ENCODE assay signal across 8 mouse cellular contexts in the genomic region with DNA sequence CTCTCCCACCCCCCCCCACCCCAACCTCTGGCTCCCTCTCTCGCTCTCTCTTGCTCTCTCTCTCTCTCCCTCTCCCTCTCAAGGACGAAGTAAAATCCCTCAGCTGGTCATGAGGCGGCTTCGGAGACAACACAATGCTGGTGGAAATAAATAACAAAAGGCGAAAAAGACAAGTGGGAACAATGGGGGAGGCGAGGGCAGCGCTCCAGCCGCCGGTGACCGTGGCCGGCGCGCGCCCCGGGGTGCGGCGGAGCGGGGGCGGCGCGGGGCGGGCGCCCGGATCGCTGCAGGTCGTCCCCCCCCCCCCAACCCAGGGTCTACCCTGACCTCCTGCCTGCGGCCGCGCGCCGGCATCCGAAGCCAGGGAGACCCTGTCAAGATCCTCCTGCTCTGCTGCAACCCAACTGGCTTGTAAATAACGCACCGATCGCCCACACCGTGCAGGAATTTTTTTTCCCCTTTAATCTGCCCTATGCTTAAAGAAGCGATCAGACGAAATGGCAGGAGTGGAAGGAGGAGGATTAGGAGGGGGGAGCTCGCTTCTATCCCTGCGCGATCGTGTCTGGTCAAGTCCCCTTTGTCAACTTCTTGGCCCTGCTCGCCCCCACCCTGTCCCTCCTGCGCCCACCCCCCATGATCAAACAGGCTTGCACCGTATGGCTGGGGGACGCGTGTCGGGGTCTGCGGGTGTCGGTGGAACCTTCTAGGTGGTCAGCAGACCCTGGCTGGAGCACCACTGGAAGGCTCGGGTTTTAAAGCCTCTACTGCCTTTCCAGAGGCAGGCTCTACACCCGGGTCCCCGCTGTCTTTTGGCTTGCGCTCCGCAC. TPM values are rescaled to one million over a fixed set of nuclear protein-coding genes. Genes with fewer than 3 reads are reported as not detected.
DNase-seq lines count a peak whose midpoint lies in the region; ATAC-seq and TF ChIP-seq lines count a peak whose summit lies in the region.

No protein-coding gene starts in this region.

- H3K9me3 ChIP-seq in lung, embryonic 14.5 days (ENCODE audit: low read depth, low read length): no peaks in the 10 kb centered on the region
- no peaks in the 10 kb centered on the region for H3K9me3 ChIP-seq in midbrain, embryonic 14.5 days (ENCODE audit: control insufficient read depth, low read length)

- peak overlapping the region; percentile 73 for H3K4me3 ChIP-seq in lung, embryonic 14.5 days (ENCODE audit: low read depth, low read length)
- H3K4me3 ChIP-seq in bone marrow macrophage, adult 2 months (ENCODE audit: insufficient read depth, low read length): peak overlapping the region; percentile 60
- peak overlapping the region; percentile 81 for H3K4me3 ChIP-seq in midbrain, embryonic 14.5 days (replicated peaks; ENCODE audit: low read depth, low read length)

- H3K4me2 ChIP-seq in lung, embryonic 14.5 days: peak overlapping the region; percentile 89
- peak overlapping the region; percentile 90 for H3K4me2 ChIP-seq in midbrain, embryonic 14.5 days (ENCODE audit: low read length)

- no peak for TF ChIP-seq POLR2A in bone marrow macrophage, adult 2 months (IDR thresholded peaks at IDR 0.05; ENCODE audit: borderline replicate concordance, low read depth, low read length)

- peak overlapping the region; percentile 76 for H3K9ac ChIP-seq in lung, embryonic 14.5 days
- H3K9ac ChIP-seq in midbrain, embryonic 14.5 days (replicated peaks; ENCODE audit: low read length): peak overlapping the region; percentile 82

- peak; percentile 58 for ATAC-seq in lung, embryonic 14.5 days (ENCODE audit: insufficient read depth)
- 0 out of 2 replicates have a peak, but pooled peaks have one; percentile 6 for ATAC-seq in granulocyte monocyte progenitor cell, adult 5-6 weeks (replicated peaks; ENCODE audit: poor library complexity, severe bottlenecking)
- peak; percentile 72 for ATAC-seq in midbrain, embryonic 14.5 days (ENCODE audit: low FRiP score, low TSS enrichment)

- peaks cover 6% of the 10 kb centered on the region; the same call in 1 of the 2 replicates for H3K4me1 ChIP-seq in lung, embryonic 14.5 days (ENCODE audit: insufficient read depth)
- H3K4me1 ChIP-seq in bone marrow macrophage, adult 2 months (ENCODE audit: control insufficient read depth, insufficient read depth, low read length): no peaks in the 10 kb centered on the region
- no peaks in the 10 kb centered on the region for H3K4me1 ChIP-seq in midbrain, embryonic 14.5 days (ENCODE audit: control insufficient read depth, insufficient read depth, low read length)

- H3K27ac ChIP-seq in lung, embryonic 14.5 days (ENCODE audit: low read depth): peak overlapping the region; percentile 55
- H3K27ac ChIP-seq in bone marrow macrophage, adult 2 months (ENCODE audit: insufficient read depth, low read depth, low read length): no peak overlapping the region
- H3K27ac ChIP-seq in midbrain, embryonic 14.5 days (replicated peaks; ENCODE audit: low read depth, low read length): peak overlapping the region; percentile 81

- DNase-seq in lung, embryonic 14.5 days: peak; percentile 59
- no peak for DNase-seq in lung, postnatal 25 days (ENCODE audit: low spot score)
- peak; percentile 30 for DNase-seq in kidney, postnatal 14 days
- peak; percentile 71 for DNase-seq in midbrain, embryonic 14.5 days
- no peak for DNase-seq in urinary bladder, postnatal 36 days (ENCODE audit: low spot score in 2 of 2)
- DNase-seq in urinary bladder, postnatal 10 days (ENCODE audit: low spot score): no peak

- no peaks in the 10 kb centered on the region for H3K27me3 ChIP-seq in lung, embryonic 14.5 days (ENCODE audit: insufficient read depth, low read length)
- peaks cover 5% of the 10 kb centered on the region; the same call in 1 of the 2 replicates for H3K27me3 ChIP-seq in midbrain, embryonic 14.5 days (ENCODE audit: control insufficient read depth, insufficient read depth, low read length)

- TF ChIP-seq CTCF in lung, embryonic 14.5 days (IDR thresholded peaks at IDR 0.05; ENCODE audit: low read depth): no peak
- TF ChIP-seq CTCF in bone marrow macrophage, adult 2 months (IDR thresholded peaks at IDR 0.05; ENCODE audit: low read depth, low read length): no peak

- no peaks in the 10 kb centered on the region for H3K36me3 ChIP-seq in lung, embryonic 14.5 days (ENCODE audit: insufficient read depth)
- no peaks in the 10 kb centered on the region for H3K36me3 ChIP-seq in midbrain, embryonic 14.5 days (ENCODE audit: control insufficient read depth, insufficient read depth, low read length)

- under 1% methylated on average over 47 of the region's 55 CpGs for WGBS in lung, embryonic 14.5 days
- under 1% methylated on average over 41 of the region's 55 CpGs for WGBS in midbrain, embryonic 14.5 days

RNA-seq across cellular contexts. Expression of gene Sox5, which starts 0.5 kb away (rescaled TPM):
- 21.3 and 22.3 TPM in 2 replicates for polyA plus RNA-seq in lung, embryonic 14.5 days (2014; fragmentation: Nextera tagmentation; extraction: Ambion mirVana)
- 0.58 and 1.5 TPM in 2 replicates for polyA plus RNA-seq in bone marrow macrophage, adult 2 months (2012; ENCODE audit: insufficient read depth, insufficient read length, missing spikeins)
- not detected in 2 replicates for total RNA-seq in granulocyte monocyte progenitor cell, adult 5-6 weeks (2014; fragmentation: Nextera tagmentation)
- total RNA-seq in granulocyte monocyte progenitor cell, adult 5-6 weeks (2017): 0.04 TPM in 1 of 2 replicates, not detected in the other
- polyA plus RNA-seq in midbrain, embryonic 14.5 days (2014; fragmentation: Nextera tagmentation; extraction: Ambion mirVana): 24.5 and 29.7 TPM in 2 replicates

Comparison
In these comparisons a context has a peak if more than half of its experiments do, and no peak if none do; other contexts are left out.
1. DNase-seq: peak in lung, embryonic 14.5 days (single experiment), kidney, postnatal 14 days (single experiment) and midbrain, embryonic 14.5 days (single experiment); none in lung, postnatal 25 days (single experiment), urinary bladder, postnatal 36 days (0 of 2) and urinary bladder, postnatal 10 days (single experiment).
2. ATAC-seq: peak in every context shown above with its lines; median percentile 72 in midbrain, embryonic 14.5 days; 58 in lung, embryonic 14.5 days; 6 in granulocyte monocyte progenitor cell, adult 5-6 weeks.
3. Peak in every context shown above with its lines, with median percentiles within 50 percentile points of each other: H3K4me3 ChIP-seq.